Mouse (Mus musculus) CH12.LX (cell line): ENCODE measurements around the gene Pank2. TPM values are rescaled to one million over a fixed set of nuclear protein-coding genes. Genes with fewer than 3 reads are reported as not detected.

ENCODE experiments used
- DNase-seq: peaks from one replicate; pipeline ENCODE4 v3.0.0-alpha.2; 2013; ENCODE audit errors: extremely low read depth
- H3K27ac ChIP-seq: 2 replicates; pipeline ENCODE4 v1.5.1; 2012; ENCODE audit warnings: low read depth, mild to moderate bottlenecking, control low read depth, moderate library complexity; ENCODE audit not compliant: insufficient read depth
- H3K27me3 ChIP-seq: replicated peaks from 2 replicates; pipeline ENCODE3; 2012; ENCODE audit warnings: inconsistent platforms
- H3K36me3 ChIP-seq, 2 experiments: replicated peaks in 1 of 2; 2 replicates each; pipeline versions ENCODE3 to v1.6.1; 2012; ENCODE audit warnings: inconsistent platforms in 1 of 2, low read length in 1 of 2, mild to moderate bottlenecking in 1 of 2, mixed read lengths in 1 of 2, moderate library complexity in 1 of 2; ENCODE audit not compliant: control insufficient read depth in 1 of 2, insufficient read depth in 1 of 2
- H3K4me1 ChIP-seq, 2 experiments: 2 replicates each; pipeline ENCODE4 v1.6.1; 2012; ENCODE audit warnings: inconsistent platforms in 1 of 2, moderate library complexity in 1 of 2; ENCODE audit not compliant: insufficient read depth in 2 of 2, control insufficient read depth in 1 of 2
- H3K4me2 ChIP-seq: 2 replicates; pipeline ENCODE4 v1.6.1; 2012; ENCODE audit warnings: low read depth, mild to moderate bottlenecking, control low read depth; ENCODE audit not compliant: poor library complexity, insufficient read depth, severe bottlenecking
- H3K4me3 ChIP-seq, 3 experiments: fragments of 150-350 bp in 1 of 3; sonication (generic) in 1 of 3; replicated peaks in 1 of 3; 2 replicates each; pipeline versions ENCODE3 to v1.5.1; 2011 to 2012; ENCODE audit warnings: low read depth in 2 of 3, low read length in 2 of 3, mild to moderate bottlenecking in 2 of 3, moderate library complexity in 2 of 3, control low read depth in 1 of 3, improper control_type of control experiment in 1 of 3, inconsistent platforms in 1 of 3, mixed read lengths in 1 of 3; ENCODE audit not compliant: poor library complexity in 1 of 3
- H3K79me2 ChIP-seq: replicated peaks from 2 replicates; pipeline ENCODE4 v1.6.1; 2012; ENCODE audit warnings: mild to moderate bottlenecking, moderate library complexity; ENCODE audit not compliant: control insufficient read depth, poor library complexity, insufficient read depth, severe bottlenecking; ENCODE audit errors: extremely low read depth
- H3K9ac ChIP-seq: 2 replicates; pipeline ENCODE4 v1.6.1; 2012; ENCODE audit warnings: low read depth, mild to moderate bottlenecking, control low read depth, moderate library complexity; ENCODE audit not compliant: insufficient read depth
- H3K9me3 ChIP-seq: replicated peaks from 2 replicates; pipeline ENCODE3; 2012; ENCODE audit warnings: low read length, inconsistent platforms, mixed read lengths
- CHD1 ChIP-seq: IDR thresholded peaks from 2 replicates; pipeline ENCODE4 v1.6.1; 2012; ENCODE audit warnings: low read depth, low read length, improper control_type of control experiment, inconsistent platforms
- CHD2 ChIP-seq: IDR thresholded peaks from 2 replicates; pipeline ENCODE4 v1.6.1; 2011; ENCODE audit warnings: low read length, improper control_type of control experiment
- CTCF ChIP-seq, 2 experiments: IDR thresholded peaks in 1 of 2; conservative IDR thresholded peaks in 1 of 2; 2 replicates each; pipeline ENCODE4 v1.5.1; 2011 to 2012; ENCODE audit warnings: low read depth in 2 of 2, low read length in 2 of 2, improper control_type of control experiment in 1 of 2, inconsistent platforms in 1 of 2, mild to moderate bottlenecking in 1 of 2, moderate library complexity in 1 of 2
- ELF1 ChIP-seq: IDR thresholded peaks from 2 replicates; pipeline ENCODE4 v1.6.1; 2014; ENCODE audit warnings: low read depth, mild to moderate bottlenecking, inconsistent platforms, low read length, improper control_type of control experiment
- EP300 ChIP-seq: IDR thresholded peaks from 2 replicates; pipeline ENCODE4 v1.6.1; 2011; ENCODE audit warnings: low read length, improper control_type of control experiment
- ETS1 ChIP-seq: conservative IDR thresholded peaks from 2 replicates; pipeline ENCODE4 v1.6.1; 2012; ENCODE audit warnings: low read depth, mild to moderate bottlenecking, inconsistent platforms, low read length, improper control_type of control experiment, moderate library complexity
- HCFC1 ChIP-seq: IDR thresholded peaks from 2 replicates; pipeline ENCODE4 v1.6.1; 2012; ENCODE audit warnings: low read depth, mild to moderate bottlenecking, inconsistent platforms, low read length, improper control_type of control experiment
- JUN ChIP-seq: IDR thresholded peaks from 2 replicates; pipeline ENCODE4 v1.6.1; 2011; ENCODE audit warnings: low read depth, mild to moderate bottlenecking, low read length, improper control_type of control experiment, moderate library complexity; ENCODE audit not compliant: insufficient read depth
- JUND ChIP-seq: conservative IDR thresholded peaks from 2 replicates; pipeline ENCODE4 v1.6.1; 2011; ENCODE audit warnings: low read depth, low read length, improper control_type of control experiment
- KAT2A ChIP-seq: IDR thresholded peaks from 2 replicates; pipeline ENCODE4 v1.6.1; 2012; ENCODE audit warnings: low read length, improper control_type of control experiment, inconsistent platforms; ENCODE audit not compliant: insufficient replicate concordance
- MAFK ChIP-seq: IDR thresholded peaks from 2 replicates; pipeline ENCODE4 v1.6.1; 2011; ENCODE audit warnings: low read length, improper control_type of control experiment; ENCODE audit not compliant: insufficient replicate concordance
- MAZ ChIP-seq: IDR thresholded peaks from 2 replicates; pipeline ENCODE4 v1.6.1; 2012; ENCODE audit warnings: low read depth, mild to moderate bottlenecking, inconsistent platforms, low read length, improper control_type of control experiment, moderate library complexity
- MXI1 ChIP-seq: IDR thresholded peaks from 2 replicates; pipeline ENCODE4 v1.6.1; 2011; ENCODE audit warnings: mild to moderate bottlenecking, low read depth, low read length, improper control_type of control experiment
- MYC ChIP-seq: IDR thresholded peaks from 2 replicates; pipeline ENCODE4 v1.6.1; 2011; ENCODE audit warnings: low read depth, mild to moderate bottlenecking, improper control_type of control experiment, low read length
- NRF1 ChIP-seq: IDR thresholded peaks from 2 replicates; pipeline ENCODE4 v1.6.1; 2014; ENCODE audit warnings: low read depth, mild to moderate bottlenecking, inconsistent platforms, low read length, improper control_type of control experiment, moderate library complexity
- RAD21 ChIP-seq: IDR thresholded peaks from 2 replicates; pipeline ENCODE4 v1.6.1; 2011; ENCODE audit warnings: low read depth, mild to moderate bottlenecking, low read length, improper control_type of control experiment, moderate library complexity
- SIN3A ChIP-seq: IDR thresholded peaks from 2 replicates; pipeline ENCODE4 v1.6.1; 2012; ENCODE audit warnings: low read length, improper control_type of control experiment, inconsistent platforms
- SMC3 ChIP-seq: IDR thresholded peaks from 2 replicates; pipeline ENCODE4 v1.6.1; 2011; ENCODE audit warnings: low read depth, low read length, improper control_type of control experiment
- TBP ChIP-seq: conservative IDR thresholded peaks from 2 replicates; pipeline ENCODE4 v1.6.1; 2011; ENCODE audit warnings: low read depth, low read length, improper control_type of control experiment
- UBTF ChIP-seq: IDR thresholded peaks from 2 replicates; pipeline ENCODE4 v1.6.1; 2012; ENCODE audit warnings: low read depth, mild to moderate bottlenecking, inconsistent platforms, low read length, improper control_type of control experiment, moderate library complexity
- ZC3H11A ChIP-seq: IDR thresholded peaks from 2 replicates; pipeline ENCODE4 v1.6.1; 2012; ENCODE audit warnings: low read depth, mild to moderate bottlenecking, inconsistent platforms, low read length, improper control_type of control experiment
- dilution Hi-C: fragments of 300-500 bp; cut with MboI; formaldehyde crosslinking; loops from 2 replicates; pipeline ENCODE4 v1.14.3; 2020; ENCODE audit warnings: low sequenced_read_pairs; ENCODE audit not compliant: extremely low pct_unique_long_range_greater_than_20kb, extremely low pct_ligation_motif_present
- in situ Hi-C: fragments of 300-500 bp; cut with MboI; formaldehyde crosslinking; loops from 3 replicates; pipeline ENCODE4 v1.14.3; 2019; ENCODE audit warnings: low sequenced_read_pairs, low pct_ligation_motif_present, low pct_unique_long_range_greater_than_20kb, mixed read lengths
- polyA plus RNA-seq: library from polyadenylated mRNA; unstranded; fragments of >175 nt; gene quantifications from 2 replicates; pipeline ENCODE4 v1.2.1, GENCODE M21; 2012; ENCODE audit warnings: low read depth; ENCODE audit not compliant: insufficient read length
- total RNA-seq, 2 experiments: library from RNA; depleted of rRNA; stranded (reverse); fragments of 300-350 nt in 1 of 2; fragments of >200 nt in 1 of 2; gene quantifications; 2 replicates each; pipeline ENCODE4 v1.2.3; 2012 to 2014

The Pank2 gene
- total and polyA plus RNA-seq, 3 experiments = 16.6 to 43.2 (median 28.6) TPM

GRCm38 (mm10) chr2:131286276-131286675 is 24.0 kb downstream of the Pank2 start:
- Histone ChIP-seq H3K27ac (no peak overlapping the region), H3K9me3 (no peaks in the 10 kb centered on the region), H3K79me2 (peaks cover 5% of the 10 kb centered on the region; the same call in 1 of the 2 replicates), H3K9ac (no peak overlapping the region), H3K36me3 (peaks cover 36 to 73% of the 10 kb centered on the region in 2 experiments), H3K4me1 (no peaks in the 10 kb centered on the region), H3K27me3 (no peaks in the 10 kb centered on the region), H3K4me3 (no peak overlapping the region), H3K4me2 (no peak overlapping the region)
- no peak for DNase-seq
- dilution Hi-C loops = no loop called here
- in situ Hi-C loops = no loop called here
- TF ChIP-seq CTCF (conservative IDR thresholded peaks at IDR 0.05 in 1 of 2, IDR thresholded peaks at IDR 0.05 in 1 of 2; ENCODE audit: low read depth in 2 of 2, low read length in 2 of 2) (peak in 1 of 2 experiments; percentile 54; a peak in 2 of 4 replicates), MXI1 (no peak), SMC3 (peak; percentile 41), RAD21 (peak; percentile 42)

- dilution Hi-C loops = no loop called here
- no peaks in the 10 kb centered on the region for H3K27me3 ChIP-seq
- no peaks in the 10 kb centered on the region for H3K9me3 ChIP-seq
- H3K4me2 ChIP-seq = no peak overlapping the region
- no peak overlapping the region for H3K4me3 ChIP-seq
- peaks cover 0 to 6% of the 10 kb centered on the region in 2 experiments; a peak in 1 of 4 replicates for H3K4me1 ChIP-seq
- in situ Hi-C loops = loop anchor here (10.0 kb wide), 1 partner anchor 124 kb away; no protein-coding TSS in a partner anchor
- H3K9ac ChIP-seq = no peak overlapping the region
- peaks cover 39 to 80% of the 10 kb centered on the region in 2 experiments for H3K36me3 ChIP-seq
- no peak overlapping the region for H3K27ac ChIP-seq
- H3K79me2 ChIP-seq = peaks cover 2% of the 10 kb centered on the region; the same call in 1 of the 2 replicates
- TF ChIP-seq MXI1 (no peak), HCFC1 (no peak), NRF1 (no peak), ELF1 (no peak), EP300 (no peak), CTCF (conservative IDR thresholded peaks at IDR 0.05 in 1 of 2, IDR thresholded peaks at IDR 0.05 in 1 of 2; ENCODE audit: low read depth in 2 of 2, low read length in 2 of 2) (no peak), JUND (no peak), JUN (no peak), CHD2 (no peak), TBP (no peak), MAZ (no peak)
- TF ChIP-seq, all 38 proteins: peak for 0
- DNase-seq = no peak
These were observed 28.4 kb downstream of the Pank2 start for GRCm38 (mm10) chr2:131290669-131291068.

GRCm38 (mm10) chr2:131296746-131297261 is 34.5 kb downstream of the Pank2 start:
- dilution Hi-C loops = no loop called here
- H3K9me3 ChIP-seq = no peaks in the 10 kb centered on the region
- in situ Hi-C loops = loop anchor here (10.0 kb wide), 1 partner anchor 118 kb away; no protein-coding TSS in a partner anchor
- H3K4me3 ChIP-seq = no peak overlapping the region
- H3K4me1 ChIP-seq = peaks cover 0 to 6% of the 10 kb centered on the region in 2 experiments; a peak in 1 of 4 replicates
- no peaks in the 10 kb centered on the region for H3K79me2 ChIP-seq
- no peak overlapping the region for H3K4me2 ChIP-seq
- H3K9ac ChIP-seq = no peak overlapping the region
- peaks cover 49 to 87% of the 10 kb centered on the region in 2 experiments for H3K36me3 ChIP-seq
- H3K27me3 ChIP-seq = no peaks in the 10 kb centered on the region
- no peak overlapping the region for H3K27ac ChIP-seq
- no peak for TF ChIP-seq CTCF (conservative IDR thresholded peaks at IDR 0.05 in 1 of 2, IDR thresholded peaks at IDR 0.05 in 1 of 2; ENCODE audit: low read depth in 2 of 2, low read length in 2 of 2)
- TF ChIP-seq ETS1 = no peak
- TF ChIP-seq SIN3A = no peak
- no peak for TF ChIP-seq EP300
- no peak for TF ChIP-seq HCFC1
- no peak for TF ChIP-seq ZC3H11A
- no peak for TF ChIP-seq MAFK
- no peak for TF ChIP-seq KAT2A
- no peak for TF ChIP-seq MYC
- no peak for TF ChIP-seq RAD21
- no peak for TF ChIP-seq UBTF
- no peak for TF ChIP-seq CHD1
- no peak for DNase-seq
